Mouse (Mus musculus): ENCODE results near the gene Ap1g2. TPM values are rescaled to one million over a fixed set of nuclear protein-coding genes. Genes with fewer than 3 reads are reported as not detected.
A peak's percentile ranks its signal among the peaks of the same experiment; 100 is the strongest.

Ap1g2 gene
- polyA plus RNA-seq, 1 experiment from 2014 or later: 10.2 TPM

GRCm38 (mm10) chr14:55063581-55064381, 42.6 kb downstream of the Ap1g2 start:
- Histone ChIP-seq H3K27ac (no peak overlapping the region), H3K9me3 (no peaks in the 10 kb centered on the region), H3K36me3 (replicated peaks) (peaks cover 62% of the 10 kb centered on the region), H3K4me2 (no peak overlapping the region), H3K27me3 (no peaks in the 10 kb centered on the region), H3K4me1 (peaks cover 40% of the 10 kb centered on the region), H3K4me3 (replicated peaks) (no peak overlapping the region), H3K9ac (no peak overlapping the region)
- no peak for ATAC-seq (ENCODE audit: low FRiP score)
- 90% methylated on average over 22 of the region's 22 CpGs for WGBS

- Histone ChIP-seq H3K27ac (peak overlapping the region; percentile 33; the same call in 1 of the 2 replicates), H3K4me2 (peak overlapping the region; percentile 9; the same call in 1 of the 2 replicates), H3K9ac (no peak overlapping the region), H3K27me3 (no peaks in the 10 kb centered on the region), H3K36me3 (replicated peaks) (peaks cover 55% of the 10 kb centered on the region), H3K4me3 (replicated peaks) (no peak overlapping the region), H3K4me1 (peaks cover 40% of the 10 kb centered on the region), H3K9me3 (no peaks in the 10 kb centered on the region)
- 0 out of 2 replicates have a peak, but pooled peaks have one; percentile 1 for ATAC-seq (ENCODE audit: low FRiP score)
- 85% methylated on average over 5 of the region's 5 CpGs for WGBS
Measured at GRCm38 (mm10) chr14:55063117-55063516, 43.3 kb downstream of the Ap1g2 start.

- H3K9me3 ChIP-seq: no peaks in the 10 kb centered on the region
- ATAC-seq (ENCODE audit: low FRiP score): peak; percentile 66
- no peak overlapping the region for H3K4me3 ChIP-seq (replicated peaks)
- H3K27ac ChIP-seq: peak overlapping the region; percentile 33
- H3K4me2 ChIP-seq: peak overlapping the region; percentile 9; the same call in 1 of the 2 replicates
- H3K9ac ChIP-seq: no peak overlapping the region; the same call in 1 of the 2 replicates
- H3K4me1 ChIP-seq: peaks cover 40% of the 10 kb centered on the region
- WGBS: 34% methylated on average over 17 of the region's 17 CpGs
- H3K36me3 ChIP-seq (replicated peaks): peaks cover 51% of the 10 kb centered on the region
- H3K27me3 ChIP-seq: no peaks in the 10 kb centered on the region
Measured at GRCm38 (mm10) chr14:55062626-55063025, 43.8 kb downstream of the Ap1g2 start.

- Histone ChIP-seq H3K9ac (no peak overlapping the region), H3K27ac (no peak overlapping the region), H3K4me3 (replicated peaks) (no peak overlapping the region), H3K36me3 (replicated peaks) (peaks cover 43% of the 10 kb centered on the region), H3K4me1 (peaks cover 40% of the 10 kb centered on the region), H3K27me3 (no peaks in the 10 kb centered on the region), H3K4me2 (no peak overlapping the region), H3K9me3 (no peaks in the 10 kb centered on the region)
- ATAC-seq (ENCODE audit: low FRiP score): no peak
- 45% methylated on average over 7 of the region's 7 CpGs for WGBS
Measured at GRCm38 (mm10) chr14:55061845-55062244, 44.5 kb downstream of the Ap1g2 start.

- Histone ChIP-seq H3K9me3 (no peaks in the 10 kb centered on the region), H3K9ac (no peak overlapping the region), H3K27me3 (peaks cover 2% of the 10 kb centered on the region; the same call in 1 of the 2 replicates), H3K4me1 (peaks cover 42% of the 10 kb centered on the region), H3K36me3 (replicated peaks) (peaks cover 25% of the 10 kb centered on the region), H3K4me3 (replicated peaks) (no peak overlapping the region), H3K27ac (peak overlapping the region; percentile 63; the same call in 1 of the 2 replicates), H3K4me2 (no peak overlapping the region)
- no peak for ATAC-seq (ENCODE audit: low FRiP score)
- WGBS: 26% methylated on average over 5 of the region's 5 CpGs
Measured at GRCm38 (mm10) chr14:55059931-55060330, 46.5 kb downstream of the Ap1g2 start.

GRCm38 (mm10) chr14:55059009-55059408, 47.4 kb downstream of the Ap1g2 start:
- peaks cover 16% of the 10 kb centered on the region for H3K36me3 ChIP-seq (replicated peaks)
- H3K4me2 ChIP-seq: no peak overlapping the region
- H3K9me3 ChIP-seq: no peaks in the 10 kb centered on the region
- H3K9ac ChIP-seq: no peak overlapping the region
- no peak for ATAC-seq (ENCODE audit: low FRiP score)
- H3K4me1 ChIP-seq: peaks cover 50% of the 10 kb centered on the region
- no peak overlapping the region for H3K27ac ChIP-seq
- no peak overlapping the region for H3K4me3 ChIP-seq (replicated peaks)
- 91% methylated on average over 1 of the region's 1 CpGs for WGBS
- peaks cover 2% of the 10 kb centered on the region; the same call in 1 of the 2 replicates for H3K27me3 ChIP-seq

GRCm38 (mm10) chr14:55055167-55055834, 51.1 kb downstream of the Ap1g2 start:
- peak overlapping the region; percentile 38 for H3K4me2 ChIP-seq
- 0 out of 2 replicates have a peak, but pooled peaks cover 2% of the 10 kb centered on the region for H3K9me3 ChIP-seq
- WGBS: 70% methylated on average over 11 of the region's 11 CpGs
- H3K27me3 ChIP-seq: peaks cover 2% of the 10 kb centered on the region; the same call in 1 of the 2 replicates
- no peak overlapping the region for H3K9ac ChIP-seq
- no peak overlapping the region for H3K4me3 ChIP-seq (replicated peaks)
- H3K27ac ChIP-seq: peak overlapping the region; percentile 88
- H3K4me1 ChIP-seq: peaks cover 30% of the 10 kb centered on the region
- H3K36me3 ChIP-seq (replicated peaks): no peaks in the 10 kb centered on the region
- ATAC-seq (ENCODE audit: low FRiP score): peak; percentile 31; the same call in 1 of the 2 replicates

GRCm38 (mm10) chr14:55054191-55054749, 52.1 kb downstream of the Ap1g2 start:
- 78% methylated on average over 10 of the region's 10 CpGs for WGBS
- peaks cover 23% of the 10 kb centered on the region; the same call in 1 of the 2 replicates for H3K4me1 ChIP-seq
- peak overlapping the region; percentile 17 for H3K4me3 ChIP-seq (replicated peaks)
- peak overlapping the region; percentile 88 for H3K27ac ChIP-seq
- H3K9ac ChIP-seq: 0 out of 2 replicates have a peak overlapping the region, but pooled peaks have one; percentile 17
- H3K4me2 ChIP-seq: peak overlapping the region; percentile 38
- H3K36me3 ChIP-seq (replicated peaks): no peaks in the 10 kb centered on the region
- ATAC-seq (ENCODE audit: low FRiP score): no peak
- H3K9me3 ChIP-seq: 0 out of 2 replicates have a peak, but pooled peaks cover 2% of the 10 kb centered on the region
- peaks cover 2% of the 10 kb centered on the region; the same call in 1 of the 2 replicates for H3K27me3 ChIP-seq

- peak overlapping the region; percentile 88 for H3K27ac ChIP-seq
- H3K9ac ChIP-seq: 0 out of 2 replicates have a peak overlapping the region, but pooled peaks have one; percentile 17
- no peaks in the 10 kb centered on the region for H3K36me3 ChIP-seq (replicated peaks)
- H3K4me3 ChIP-seq (replicated peaks): peak overlapping the region; percentile 17
- 0 out of 2 replicates have a peak, but pooled peaks cover 2% of the 10 kb centered on the region for H3K9me3 ChIP-seq
- 73% methylated on average over 17 of the region's 17 CpGs for WGBS
- H3K4me2 ChIP-seq: peak overlapping the region; percentile 38
- H3K4me1 ChIP-seq: peaks cover 23% of the 10 kb centered on the region; the same call in 1 of the 2 replicates
- ATAC-seq (ENCODE audit: low FRiP score): peak; percentile 69
- H3K27me3 ChIP-seq: peaks cover 2% of the 10 kb centered on the region; the same call in 1 of the 2 replicates
Measured at GRCm38 (mm10) chr14:55053708-55054190, 52.6 kb downstream of the Ap1g2 start.

- Histone ChIP-seq H3K4me1 (peaks cover 23% of the 10 kb centered on the region; the same call in 1 of the 2 replicates), H3K27ac (peak overlapping the region; percentile 88), H3K27me3 (peaks cover 2% of the 10 kb centered on the region; the same call in 1 of the 2 replicates), H3K9ac (no peak overlapping the region), H3K9me3 (0 out of 2 replicates have a peak, but pooled peaks cover 2% of the 10 kb centered on the region), H3K4me3 (replicated peaks) (no peak overlapping the region), H3K4me2 (peak overlapping the region; percentile 38), H3K36me3 (replicated peaks) (no peaks in the 10 kb centered on the region)
- WGBS: 67% methylated on average over 4 of the region's 4 CpGs
- no peak for ATAC-seq (ENCODE audit: low FRiP score)
Measured at GRCm38 (mm10) chr14:55053050-55053449, 53.3 kb downstream of the Ap1g2 start.

GRCm38 (mm10) chr14:55052496-55052895, 53.9 kb downstream of the Ap1g2 start:
- H3K27ac ChIP-seq: peak overlapping the region; percentile 88
- H3K27me3 ChIP-seq: peaks cover 2% of the 10 kb centered on the region; the same call in 1 of the 2 replicates
- 0 out of 2 replicates have a peak, but pooled peaks cover 2% of the 10 kb centered on the region for H3K9me3 ChIP-seq
- H3K4me1 ChIP-seq: peaks cover 23% of the 10 kb centered on the region; the same call in 1 of the 2 replicates
- WGBS: 65% methylated on average over 9 of the region's 9 CpGs
- peak; percentile 78 for ATAC-seq (ENCODE audit: low FRiP score)
- no peaks in the 10 kb centered on the region for H3K36me3 ChIP-seq (replicated peaks)
- peak overlapping the region; percentile 32 for H3K4me2 ChIP-seq
- no peak overlapping the region for H3K4me3 ChIP-seq (replicated peaks)
- no peak overlapping the region for H3K9ac ChIP-seq

Data from forebrain, embryonic 12.5 days (tissue).